Mouse (Mus musculus) CH12.LX (cell line): ENCODE results near the gene Etfdh.

Experiments used
- MEF2A ChIP-seq: IDR thresholded peaks from 2 replicates; pipeline ENCODE4 v1.6.1; 2014; ENCODE audit warnings: low read depth, mild to moderate bottlenecking, inconsistent platforms, low read length, improper control_type of control experiment, borderline replicate concordance
- POLR2AphosphoS2 ChIP-seq: IDR thresholded peaks from 2 replicates; pipeline ENCODE4 v1.6.1; 2011; ENCODE audit warnings: low read depth, low read length, improper control_type of control experiment

DNA sequence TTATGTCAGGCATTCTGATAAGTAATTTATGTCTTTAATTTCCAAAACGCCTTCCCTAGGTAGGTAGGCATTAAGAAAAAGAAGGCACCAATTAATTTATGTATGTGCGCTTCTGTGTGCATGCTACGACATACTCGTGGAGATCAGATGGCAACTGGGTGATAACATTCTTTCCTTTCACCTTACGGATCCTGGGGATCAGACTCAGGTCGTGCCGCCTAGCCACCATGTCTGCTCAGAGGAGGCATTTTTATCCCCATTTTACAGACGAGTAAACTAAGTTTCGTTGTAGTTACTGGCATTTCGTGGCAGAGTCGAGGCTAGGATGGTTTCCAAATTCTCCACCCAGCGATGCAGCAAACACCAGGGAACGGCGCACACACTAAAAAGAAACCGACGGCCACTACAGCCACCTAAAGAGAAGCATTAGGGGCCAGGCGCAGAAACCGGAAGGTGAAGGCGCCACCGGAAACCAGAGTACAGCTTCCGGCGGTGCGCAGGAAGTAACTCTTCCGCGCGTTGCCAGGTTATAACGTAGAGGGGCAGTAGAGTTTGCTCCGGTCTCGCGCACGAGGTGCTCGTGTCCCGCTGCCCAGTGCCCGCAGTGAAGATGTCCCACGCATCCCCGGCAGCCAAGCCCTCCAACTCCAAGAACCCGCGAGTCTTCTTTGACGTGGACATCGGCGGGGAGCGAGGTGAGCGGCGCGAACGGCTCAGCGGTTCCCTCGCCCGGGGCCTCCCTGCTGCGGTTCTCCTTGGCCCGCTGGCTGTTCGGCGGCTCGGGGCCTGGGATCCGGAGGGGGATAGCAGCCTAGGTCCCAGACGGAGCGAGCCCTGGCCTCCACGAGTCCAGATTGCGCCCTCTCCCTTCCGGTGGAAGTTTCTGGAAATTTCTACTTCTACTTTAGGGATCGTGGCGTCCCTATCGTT is 38.2 kb downstream of the Etfdh start, which contains the start of gene Ppid:
- TF ChIP-seq MEF2A (no peak), POLR2AphosphoS2 (peak; percentile 73; the same call in 1 of the 2 replicates)
